Mouse (Mus musculus): ENCODE measurements around the gene Alkbh3.

- TF ChIP-seq MYB (IDR thresholded peaks at IDR 0.05; ENCODE audit: low read depth, low read length), result no peak
- TF ChIP-seq GATA1 (IDR thresholded peaks at IDR 0.05; ENCODE audit: low read depth, low read length), result no peak
- TF ChIP-seq POLR2A (IDR thresholded peaks at IDR 0.05; ENCODE audit: control insufficient read depth in 1 of 2, insufficient read depth in 1 of 2, low read depth in 1 of 2, low read length in 2 of 2, poor library complexity in 1 of 2), result no peak
- TF ChIP-seq CTCF (IDR thresholded peaks at IDR 0.05 in 2 of 3, conservative IDR thresholded peaks at IDR 0.05 in 1 of 3; ENCODE audit: control insufficient read depth in 1 of 3, insufficient read depth in 1 of 3, low read depth in 2 of 3, low read length in 3 of 3, poor library complexity in 1 of 3, severe bottlenecking in 1 of 3), result no peak
- no peak for TF ChIP-seq USF1 (IDR thresholded peaks at IDR 0.05; ENCODE audit: low read depth, low read length)
- no peak for TF ChIP-seq KAT2A (conservative IDR thresholded peaks at IDR 0.05; ENCODE audit: low read depth, low read length)
- no peak for TF ChIP-seq CHD1 (IDR thresholded peaks at IDR 0.05; ENCODE audit: low read depth, low read length)
- TF ChIP-seq MEF2A (IDR thresholded peaks at IDR 0.05; ENCODE audit: extremely low read depth, insufficient replicate concordance, low read depth, low read length, poor library complexity, severe bottlenecking), result no peak
- no peak for TF ChIP-seq TCF12 (IDR thresholded peaks at IDR 0.05; ENCODE audit: low read depth, low read length)
Measured at GRCm38 (mm10) chr2:93955886-93956285, 54.7 kb downstream of the Alkbh3 start.

All from MEL (cell line).